Mouse (Mus musculus) embryonic facial prominence, embryonic 11.5 days (tissue): ENCODE data around the gene Slc43a3. TPM values are rescaled to one million over a fixed set of nuclear protein-coding genes. Genes with fewer than 3 reads are reported as not detected.

ENCODE experiments used
- ATAC-seq: fragments of 200-750 bp; cut with Nextera tagmentation; replicated peaks from 2 replicates; pipeline ENCODE4 v1.8.0; 2017; ENCODE audit warnings: low read depth; ENCODE audit not compliant: insufficient number of reproducible peaks, low FRiP score, low TSS enrichment
- DNase-seq: peaks from one replicate; pipeline ENCODE4 v3.0.0-alpha.2; 2015; ENCODE audit warnings: low spot score
- H3K27ac ChIP-seq: fragments of 300-500 bp; sonication (generic); replicated peaks from 2 replicates; pipeline ENCODE4 v1.5.1; 2014; ENCODE audit warnings: mild to moderate bottlenecking, low read depth, low read length, control low read depth
- H3K27me3 ChIP-seq: fragments of 300-500 bp; sonication (generic); 2 replicates; pipeline ENCODE4 v1.6.1; 2014; ENCODE audit warnings: mild to moderate bottlenecking, low read length, moderate library complexity, mixed read lengths; ENCODE audit not compliant: control insufficient read depth, insufficient read depth
- H3K36me3 ChIP-seq: fragments of 300-500 bp; sonication (generic); replicated peaks from 2 replicates; pipeline ENCODE4 v1.6.1; 2014; ENCODE audit warnings: low read depth, mild to moderate bottlenecking, low read length, moderate library complexity, mixed read lengths; ENCODE audit not compliant: control insufficient read depth, insufficient read depth
- H3K4me1 ChIP-seq: fragments of 300-500 bp; sonication (generic); 2 replicates; pipeline ENCODE4 v1.6.1; 2014; ENCODE audit warnings: low read length, mixed read lengths; ENCODE audit not compliant: control insufficient read depth, insufficient read depth
- H3K4me2 ChIP-seq: fragments of 300-500 bp; sonication (generic); 2 replicates; pipeline ENCODE4 v1.6.1; 2014; ENCODE audit warnings: low read depth, mild to moderate bottlenecking, control low read depth, low read length, moderate library complexity
- H3K4me3 ChIP-seq: fragments of 300-500 bp; sonication (generic); 2 replicates; pipeline ENCODE4 v1.5.1; 2014; ENCODE audit warnings: low read depth, low read length, control low read depth
- H3K9ac ChIP-seq: fragments of 300-500 bp; sonication (generic); replicated peaks from 2 replicates; pipeline ENCODE4 v1.6.1; 2014; ENCODE audit warnings: mild to moderate bottlenecking, control low read depth, low read length
- H3K9me3 ChIP-seq: fragments of 300-500 bp; sonication (generic); replicated peaks from 2 replicates; pipeline ENCODE4 v1.6.1; 2016; ENCODE audit warnings: mild to moderate bottlenecking, low read length, inconsistent platforms, mixed read lengths; ENCODE audit not compliant: control insufficient read depth
- WGBS: fragments of 180-500 bp; shearing (Covaris S2); extraction: QIAGEN DNeasy Blood & Tissue Kit; methylation state at CpG from one replicate; pipeline ENCODE4 v1.1.7; 2014; 5-methylcytosine and 5-hydroxymethylcytosine counted together
- microRNA-seq: library from miRNA; unstranded; fragments of <30 nt; microRNA quantifications from one replicate; pipeline ENCODE4, GENCODE M21; 2016; ENCODE audit warnings: borderline number of aligned reads
- polyA plus RNA-seq: library from polyadenylated mRNA; unstranded; fragments of >200 nt; fragmentation: Nextera tagmentation; extraction: Ambion mirVana; gene quantifications from 2 replicates; pipeline ENCODE4 v1.2.1, GENCODE M21; 2014

The Slc43a3 gene
- polyA plus RNA-seq, 1 experiment from 2014 or later: 37.2 TPM

DNA sequence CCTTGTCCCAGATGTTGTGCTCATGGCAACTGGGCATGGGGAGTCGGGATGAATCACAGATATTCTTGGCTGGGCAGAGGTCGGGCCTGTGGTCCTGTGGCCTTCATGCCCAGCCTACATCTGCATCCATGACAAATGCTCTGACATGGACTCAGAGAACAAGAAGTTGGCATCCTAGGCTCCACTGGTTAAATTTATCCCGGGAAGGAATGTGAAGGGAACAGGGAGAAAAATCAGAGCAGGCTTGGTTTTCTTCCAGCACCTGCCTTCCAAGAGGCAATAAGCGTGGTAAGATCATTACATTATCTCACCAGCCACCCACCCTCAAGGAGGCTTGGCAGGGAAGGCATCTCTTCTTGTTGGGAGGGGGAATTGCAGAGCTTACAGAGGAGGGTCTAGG lies 68.0 kb downstream of the Slc43a3 start:
- no peaks in the 10 kb centered on the region for H3K27me3 ChIP-seq
- no peaks in the 10 kb centered on the region for H3K36me3 ChIP-seq
- no peak overlapping the region for H3K4me2 ChIP-seq
- ATAC-seq (no peak), DNase-seq (no peak)
- H3K4me3 ChIP-seq: no peak overlapping the region
- H3K4me1 ChIP-seq: no peaks in the 10 kb centered on the region
- no peak overlapping the region for H3K9ac ChIP-seq
- WGBS: 92% methylated on average over 4 of the region's 4 CpGs
- no peaks in the 10 kb centered on the region for H3K9me3 ChIP-seq
- no peak overlapping the region for H3K27ac ChIP-seq

DNA sequence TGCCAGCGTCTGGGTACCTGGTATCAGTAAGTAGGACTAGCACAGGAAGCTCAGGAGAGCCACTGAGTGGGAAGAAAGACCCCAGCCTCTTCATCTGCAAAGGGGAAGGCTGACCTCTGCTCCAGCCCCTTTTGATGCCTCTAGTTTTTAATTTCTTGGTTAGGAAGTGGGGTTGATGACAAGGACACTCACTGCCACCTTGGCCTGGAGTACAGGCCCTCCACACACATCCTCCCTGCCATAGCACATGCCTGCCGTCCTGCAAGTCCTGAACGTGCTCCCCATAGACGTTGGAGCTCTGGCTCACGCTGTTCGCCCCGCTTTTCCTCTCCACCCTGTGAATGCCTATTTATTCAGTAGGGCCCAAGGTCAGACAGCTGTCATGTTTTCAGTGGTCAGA lies 70.2 kb downstream of the Slc43a3 start:
- DNase-seq (no peak), ATAC-seq (no peak)
- H3K9me3 ChIP-seq: no peaks in the 10 kb centered on the region
- no peak overlapping the region for H3K9ac ChIP-seq
- H3K36me3 ChIP-seq: no peaks in the 10 kb centered on the region
- H3K4me1 ChIP-seq: no peaks in the 10 kb centered on the region
- H3K4me3 ChIP-seq: no peak overlapping the region
- H3K27me3 ChIP-seq: no peaks in the 10 kb centered on the region
- H3K4me2 ChIP-seq: no peak overlapping the region
- H3K27ac ChIP-seq: no peak overlapping the region
- WGBS: 80% methylated on average over 7 of the region's 7 CpGs

DNA sequence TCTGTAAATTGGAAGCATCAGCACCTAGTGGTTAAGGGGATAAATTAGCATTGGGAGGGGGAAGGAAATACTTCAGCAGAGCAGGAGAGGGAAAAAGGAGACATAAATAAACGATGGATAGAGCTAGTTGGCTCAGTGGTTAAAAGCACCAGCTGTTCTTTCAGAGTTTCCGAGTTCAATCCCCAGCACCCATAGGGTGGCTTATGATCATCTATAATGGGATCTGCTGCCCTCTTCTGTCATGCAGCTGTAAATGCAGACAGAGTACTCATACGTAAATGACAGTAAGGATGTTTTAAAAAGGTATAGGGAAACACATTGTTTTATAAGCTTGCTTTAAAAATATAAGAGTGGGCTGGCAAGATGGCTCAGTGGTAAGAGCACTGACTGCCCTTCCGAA lies 71.3 kb downstream of the Slc43a3 start:
- 26% methylated on average over 4 of the region's 4 CpGs for WGBS
- DNase-seq (peak; percentile 53), ATAC-seq (no peak)
- no peaks in the 10 kb centered on the region for H3K36me3 ChIP-seq
- no peaks in the 10 kb centered on the region for H3K9me3 ChIP-seq
- no peak overlapping the region for H3K27ac ChIP-seq
- H3K4me2 ChIP-seq: no peak overlapping the region
- no peak overlapping the region for H3K9ac ChIP-seq
- no peak overlapping the region for H3K4me3 ChIP-seq
- H3K27me3 ChIP-seq: no peaks in the 10 kb centered on the region
- H3K4me1 ChIP-seq: no peaks in the 10 kb centered on the region

Small RNA genes within 50 kb of the gene (microRNA-seq; reads per million reads assigned to microRNA genes)
- not detected for gene Gm24332

Other genes starting within 250 kb of the Slc43a3 start
- 25.4 and 25.5 TPM in 2 replicates for gene Zdhhc5, start 221.4 kb upstream of the Slc43a3 start, polyA plus RNA-seq
- 58.5 and 61.1 TPM in 2 replicates for gene Clp1, start 209.2 kb upstream of the Slc43a3 start, polyA plus RNA-seq
- 6.2 and 6.6 TPM in 2 replicates for gene Ypel4, start 202.5 kb upstream of the Slc43a3 start, polyA plus RNA-seq
- gene Gm19426, start 192.9 kb upstream of the Slc43a3 start, polyA plus RNA-seq: 5.9 and 6.4 TPM in 2 replicates
- 21.0 and 22.4 TPM in 2 replicates for gene Serping1, start 161.1 kb upstream of the Slc43a3 start, polyA plus RNA-seq
- gene Ube2l6, start 137.8 kb upstream of the Slc43a3 start, polyA plus RNA-seq: 30.6 and 36.1 TPM in 2 replicates
- gene Smtnl1, start 113.9 kb upstream of the Slc43a3 start, polyA plus RNA-seq: 0.11 and 0.20 TPM in 2 replicates
- gene Timm10, start 109.6 kb upstream of the Slc43a3 start, polyA plus RNA-seq: 45.9 and 50.0 TPM in 2 replicates
- 23.1 and 28.0 TPM in 2 replicates for gene Slc43a1, start 97.7 kb upstream of the Slc43a3 start, polyA plus RNA-seq
- gene Rtn4rl2, start 49.9 kb upstream of the Slc43a3 start, polyA plus RNA-seq: 2.4 and 3.2 TPM in 2 replicates
- gene Prg2, start 43.9 kb downstream of the Slc43a3 start, polyA plus RNA-seq: 0.60 and 0.78 TPM in 2 replicates
- gene Prg3, start 51.6 kb downstream of the Slc43a3 start, polyA plus RNA-seq: not detected in 2 replicates
- gene Ssrp1, start 100.7 kb downstream of the Slc43a3 start, polyA plus RNA-seq: 409 TPM in 2 replicates
- 6.2 and 8.4 TPM in 2 replicates for gene P2rx3, start 100.9 kb downstream of the Slc43a3 start, polyA plus RNA-seq
- 9.3 and 12.2 TPM in 2 replicates for gene Tnks1bp1, start 111.4 kb downstream of the Slc43a3 start, polyA plus RNA-seq
- 35.6 and 41.0 TPM in 2 replicates for gene Aplnr, start 199.6 kb downstream of the Slc43a3 start, polyA plus RNA-seq